44 mouse cellular contexts compared by ENCODE assay signal in the genomic region with DNA sequence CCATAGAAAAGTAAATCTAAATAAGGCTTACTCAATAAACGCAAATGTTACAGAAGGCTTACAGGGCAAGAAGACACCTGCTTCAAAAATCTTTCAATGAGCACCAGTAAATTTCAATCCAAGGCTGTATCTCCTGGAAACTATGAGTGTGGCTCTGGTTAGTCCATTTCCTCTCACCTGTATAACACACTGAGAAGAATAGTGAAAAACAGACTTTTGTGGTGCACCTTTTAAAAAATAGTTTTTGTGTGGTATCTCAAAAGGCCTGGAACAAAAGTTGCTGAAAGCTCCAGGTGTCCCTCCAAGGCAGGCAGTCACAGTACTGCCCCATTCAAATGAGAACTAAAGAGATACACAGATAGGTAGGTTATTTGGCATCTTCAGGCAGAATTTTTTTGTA. TPM values are rescaled to one million over a fixed set of nuclear protein-coding genes. Genes with fewer than 3 reads are reported as not detected.
"Had no signal": no experiment of that assay in that cellular context is flagged by ENCODE, and none has a peak within 500 bp of the region (broad histone marks: within the 10 kb centered on the region; RNA-seq: fewer than 3 reads in every experiment).

No protein-coding gene starts in this region.

- H3K4me1 ChIP-seq: hindbrain, embryonic 10.5 days; hindbrain, embryonic 12.5 days; intestine, embryonic 15.5 days; kidney, embryonic 15.5 days had no signal

- H3K9ac ChIP-seq: heart, embryonic 12.5 days; heart, embryonic 13.5 days; heart, embryonic 15.5 days; hindbrain, embryonic 12.5 days; hindbrain, embryonic 13.5 days; hindbrain, embryonic 14.5 days; hindbrain, embryonic 15.5 days; intestine, embryonic 15.5 days; kidney, embryonic 15.5 days had no signal

- H3K4me3 ChIP-seq: heart, embryonic 12.5 days; heart, embryonic 13.5 days; heart, embryonic 15.5 days; hindbrain, embryonic 10.5 days; hindbrain, embryonic 12.5 days; hindbrain, embryonic 13.5 days; hindbrain, embryonic 15.5 days; intestine, embryonic 15.5 days; kidney, embryonic 15.5 days; layer of hippocampus, adult 2 months; left cerebral cortex, adult 2 months had no signal

- DNase-seq: heart, postnatal 10 days; heart, postnatal 14 days; heart, postnatal 36 days; heart, postnatal 4 days; kidney, adult 11 months; kidney, adult 18-20 months; kidney, adult 2 months; kidney, adult 8-10 months; kidney, adult 9 months; kidney, postnatal 10 days; kidney, postnatal 14 days; kidney, postnatal 25 days; kidney, postnatal 36 days; kidney, postnatal 4 days; layer of hippocampus, adult 9-11 months; layer of hippocampus, postnatal 36 days had no signal

- H3K4me2 ChIP-seq: heart, embryonic 11.5 days; heart, embryonic 12.5 days; heart, embryonic 13.5 days; heart, embryonic 15.5 days; hindbrain, embryonic 12.5 days; hindbrain, embryonic 13.5 days; hindbrain, embryonic 14.5 days; hindbrain, embryonic 15.5 days; intestine, embryonic 15.5 days; kidney, embryonic 15.5 days had no signal

- H3K27me3 ChIP-seq: heart, embryonic 12.5 days; heart, embryonic 13.5 days; heart, embryonic 15.5 days; hindbrain, embryonic 12.5 days; hindbrain, embryonic 13.5 days; hindbrain, embryonic 15.5 days; intestine, embryonic 15.5 days; kidney, embryonic 15.5 days had no signal

- H3K9me3 ChIP-seq: heart, embryonic 12.5 days; heart, embryonic 13.5 days; heart, embryonic 15.5 days; hindbrain, embryonic 10.5 days; hindbrain, embryonic 12.5 days; hindbrain, embryonic 13.5 days; hindbrain, embryonic 15.5 days; intestine, embryonic 15.5 days; kidney, embryonic 15.5 days had no signal

- H3K27ac ChIP-seq: heart, embryonic 13.5 days; heart, embryonic 15.5 days; hindbrain, embryonic 10.5 days; hindbrain, embryonic 12.5 days; hindbrain, embryonic 13.5 days; hindbrain, embryonic 14.5 days; hindbrain, embryonic 15.5 days; hindbrain, postnatal 0 days; intestine, embryonic 15.5 days; kidney, embryonic 15.5 days; kidney, postnatal 0 days; layer of hippocampus, adult 2 months; left cerebral cortex, adult 2 months had no signal

RNA-seq across cellular contexts. Expression of a gene that starts 35.7 kb away (rescaled TPM):
- total RNA-seq: heart, postnatal 4 days; hematopoietic stem cell, adult 5-6 weeks; hindbrain, postnatal 0 days; layer of hippocampus, adult 18-20 months; layer of hippocampus, adult 2 months; layer of hippocampus, adult 8-10 months; layer of hippocampus, postnatal 14 days; layer of hippocampus, postnatal 36 days; left cerebral cortex, adult 18-20 months; left cerebral cortex, adult 2 months; left cerebral cortex, adult 8-10 months had no signal
- polyA plus RNA-seq: hindbrain, embryonic 10.5 days; hindbrain, embryonic 11.5 days; hindbrain, embryonic 12.5 days; hindbrain, embryonic 13.5 days; hindbrain, embryonic 14.5 days; hindbrain, embryonic 16.5 days; inflammation-experienced regulatory T-cells, adult 6 months; intestine, embryonic 14.5 days; intestine, embryonic 15.5 days; intestine, embryonic 16.5 days; kidney, adult 2 months; kidney, embryonic 14.5 days; kidney, embryonic 15.5 days; kidney, embryonic 16.5 days; kidney, postnatal 0 days had no signal
